Mouse (Mus musculus): ENCODE measurements around the gene Rhox4f. TPM values are rescaled to one million over a fixed set of nuclear protein-coding genes. Genes with fewer than 3 reads are reported as not detected.
"Not testable (repeated sequence)": the region's sequence is repeated elsewhere in the genome, so short reads cannot be mapped to it uniquely, and the experiment has no call there.

Gene Rhox4f
- not detected for total RNA-seq (2021)

DNA sequence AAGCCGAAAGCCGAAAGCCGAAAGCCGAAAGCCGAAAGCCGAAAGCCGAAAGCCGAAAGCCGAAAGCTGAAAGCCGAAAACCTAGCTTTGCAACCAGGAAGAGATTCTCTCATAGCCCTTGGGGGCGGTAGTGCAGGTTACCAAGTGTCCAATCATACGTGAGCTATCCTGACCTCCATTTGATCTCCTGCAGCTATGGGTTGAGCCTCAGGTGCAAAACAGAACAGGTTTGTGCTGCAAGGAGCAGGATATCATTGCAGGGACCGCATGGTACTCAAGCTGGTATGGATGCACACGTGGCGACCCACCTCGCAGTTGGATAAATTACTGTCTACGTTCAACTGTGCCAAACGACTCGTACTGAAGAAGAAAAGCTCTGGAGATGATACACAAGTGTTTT lies at the start of gene Rhox4f:
TSS of gene Rhox4f (minus strand) at position 101 of the 400 bp plus-strand sequence.
- DNase-seq, result not testable (repeated sequence)

DNA sequence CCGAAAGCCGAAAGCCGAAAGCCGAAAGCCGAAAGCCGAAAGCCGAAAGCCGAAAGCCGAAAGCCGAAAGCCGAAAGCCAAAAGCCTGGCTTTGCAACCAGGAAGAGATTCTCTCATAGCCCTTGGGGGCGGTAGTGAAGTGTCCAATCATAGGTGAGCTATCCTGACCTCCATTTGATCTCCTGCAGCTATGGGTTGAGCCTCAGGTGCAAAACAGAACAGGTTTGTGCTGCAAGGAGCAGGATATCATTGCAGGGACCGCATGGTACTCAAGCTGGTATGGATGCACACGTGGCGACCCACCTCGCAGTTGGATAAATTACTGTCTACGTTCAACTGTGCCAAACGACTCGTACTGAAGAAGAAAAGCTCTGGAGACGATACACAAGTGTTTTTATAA lies 43.7 kb upstream of the Rhox4f start, which contains the start of gene Rhox4g:
TSS of gene Rhox4g (minus strand) at position 101 of the 400 bp plus-strand sequence.
- not testable (repeated sequence) for DNase-seq

DNA sequence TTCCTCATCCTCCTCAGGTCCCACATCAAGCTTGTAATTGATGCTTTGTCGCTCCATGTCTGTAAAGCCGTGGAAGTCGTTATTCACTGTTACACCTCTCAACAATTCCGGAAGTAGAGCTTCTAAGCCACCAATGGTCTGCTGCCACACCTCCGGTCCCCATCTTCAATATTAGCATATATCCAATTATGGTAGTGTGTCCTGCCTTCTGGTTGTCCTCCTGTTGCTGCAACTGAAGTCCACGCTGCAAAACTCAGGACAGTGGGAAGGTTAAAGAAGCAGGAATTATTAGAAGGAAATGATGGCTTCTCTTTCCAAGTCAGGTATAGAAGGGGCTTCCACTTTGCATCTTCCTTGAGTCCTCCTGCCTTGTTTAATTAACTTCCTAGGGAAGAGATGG lies 35.9 kb upstream of the Rhox4f start, which contains the start of gene Rhox2g:
TSS of gene Rhox2g (minus strand) at position 101 of the 400 bp plus-strand sequence.
- not testable (repeated sequence) for DNase-seq

DNA sequence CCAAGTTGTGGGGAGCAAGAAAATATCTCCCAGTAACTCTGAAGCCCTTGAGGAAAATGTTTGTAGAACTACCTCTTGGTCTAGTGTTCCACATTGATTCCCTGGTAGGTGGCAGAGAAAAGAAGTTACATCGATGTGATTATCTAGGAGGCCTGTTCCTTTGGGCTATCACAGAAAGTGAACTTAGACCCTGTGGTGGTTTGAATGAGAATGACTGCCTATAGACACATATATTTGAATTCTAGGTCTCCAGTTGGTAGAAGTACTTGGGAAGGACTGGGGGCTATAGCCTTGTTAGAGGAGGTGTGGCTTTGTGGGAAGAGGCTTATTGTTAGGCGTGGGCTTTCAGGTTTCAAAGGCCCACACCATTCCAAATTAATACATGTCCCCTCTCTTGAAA lies 21.0 kb upstream of the Rhox4f start, which contains the start of gene Rhox3g:
TSS of gene Rhox3g (minus strand) at position 101 of the 400 bp plus-strand sequence.
- not testable (repeated sequence) for DNase-seq

GRCm38 (mm10) chrX:37580692-37581091 lies 26.8 kb downstream of the Rhox4f start, which contains the start of gene Rhox3f:
Rhox3f (plus strand) TSS chrX:37580992.
- DNase-seq, result not testable (repeated sequence)

GRCm38 (mm10) chrX:37572638-37573037 lies 34.9 kb downstream of the Rhox4f start:
- not testable (repeated sequence) for DNase-seq

DNA sequence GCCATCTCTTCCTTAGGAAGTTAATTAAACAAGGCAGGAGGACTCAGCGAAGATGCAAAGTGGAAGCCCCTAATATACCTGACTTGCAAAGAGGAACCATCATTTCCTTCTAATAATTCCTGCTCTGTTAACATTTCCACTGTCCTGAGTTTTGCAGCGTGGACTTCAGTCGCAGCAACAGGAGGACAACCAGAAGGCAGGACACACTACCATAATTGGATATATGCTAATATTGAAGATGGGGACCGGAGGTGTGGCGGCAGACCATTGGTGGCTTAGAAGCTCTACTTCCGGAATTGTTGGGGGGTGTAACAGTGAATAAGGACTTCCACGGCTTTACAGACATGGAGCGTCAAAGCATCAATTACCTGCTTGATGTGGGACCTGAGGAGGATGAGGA lies 36.4 kb downstream of the Rhox4f start, which contains the start of gene Rhox2f:
TSS of gene Rhox2f (plus strand) at position 301 of the 400 bp plus-strand sequence.
- not testable (repeated sequence) for DNase-seq

GRCm38 (mm10) chrX:37557112-37557511 lies 50.4 kb downstream of the Rhox4f start, which contains the start of gene Rhox4e:
Rhox4e (plus strand) TSS chrX:37557412.
- DNase-seq, result not testable (repeated sequence)

Other genes with a start within 250 kb of the Rhox4f start
- not detected for gene Rhox3a2, start 227.7 kb downstream of the Rhox4f start, total RNA-seq (2021)
- gene Rhox4a2, start 216.9 kb downstream of the Rhox4f start, total RNA-seq (2021), result not detected
- not detected for gene Rhox2b, start 195.6 kb downstream of the Rhox4f start, total RNA-seq (2021)
- gene Rhox4b, start 175.2 kb downstream of the Rhox4f start, total RNA-seq (2021), result not detected
- not detected for gene Rhox2c, start 154.0 kb downstream of the Rhox4f start, total RNA-seq (2021)
- not detected for gene Rhox3c, start 149.1 kb downstream of the Rhox4f start, total RNA-seq (2021)
- not detected for gene Rhox4c, start 127.4 kb downstream of the Rhox4f start, total RNA-seq (2021)
- not detected for gene Rhox2d, start 114.3 kb downstream of the Rhox4f start, total RNA-seq (2021)
- not detected for gene Rhox4d, start 93.3 kb downstream of the Rhox4f start, total RNA-seq (2021)
- gene Rhox2e, start 77.3 kb downstream of the Rhox4f start, total RNA-seq (2021), result not detected
- not detected for gene Rhox3e, start 65.7 kb downstream of the Rhox4f start, total RNA-seq (2021)
- not detected for gene Rhox4e, start 50.3 kb downstream of the Rhox4f start, total RNA-seq (2021)
- not detected for gene Rhox2f, start 36.3 kb downstream of the Rhox4f start, total RNA-seq (2021)
- not detected for gene Rhox3f, start 26.7 kb downstream of the Rhox4f start, total RNA-seq (2021)
- gene Rhox3g, start 20.9 kb upstream of the Rhox4f start, total RNA-seq (2021), result not detected
- not detected for gene Rhox2g, start 35.8 kb upstream of the Rhox4f start, total RNA-seq (2021)
- gene Rhox4g, start 43.6 kb upstream of the Rhox4f start, total RNA-seq (2021), result not detected
- gene Rhox3h, start 61.1 kb upstream of the Rhox4f start, total RNA-seq (2021), result not detected
- gene Rhox2h, start 65.6 kb upstream of the Rhox4f start, total RNA-seq (2021), result not detected
- gene Rhox5, start 197.1 kb upstream of the Rhox4f start, total RNA-seq (2021), result 1 to 10 TPM; 3.2 to 7.1 TPM
- gene Rhox6, start 219.2 kb upstream of the Rhox4f start, total RNA-seq (2021), result not detected
- gene Rhox7a, start 224.0 kb upstream of the Rhox4f start, total RNA-seq (2021), result not detected